Mouse (Mus musculus) heart, adult 2 months (tissue): ENCODE data around the gene Dctpp1. TPM values are rescaled to one million over a fixed set of nuclear protein-coding genes. Genes with fewer than 3 reads are reported as not detected.

Experiments used
- DNase-seq, 2 experiments: peaks; one replicate each; pipeline ENCODE4 v3.0.0; 2021
- H3K27ac ChIP-seq: fragments of 200-600 bp; 2 replicates; pipeline ENCODE4 v1.8.1; 2022
- H3K27me3 ChIP-seq: fragments of 200-500 bp; 2 replicates; pipeline ENCODE4 v1.6.1; 2012; ENCODE audit warnings: mild to moderate bottlenecking, low read length, inconsistent platforms, mixed read lengths; ENCODE audit not compliant: control insufficient read depth, insufficient read depth
- H3K36me3 ChIP-seq: fragments of 200-500 bp; 2 replicates; pipeline ENCODE4 v1.6.1; 2012; ENCODE audit warnings: low read length, inconsistent platforms; ENCODE audit not compliant: control insufficient read depth, insufficient read depth
- H3K4me1 ChIP-seq: fragments of 200-500 bp; 2 replicates; pipeline ENCODE4 v1.6.1; 2011; ENCODE audit warnings: low read length; ENCODE audit not compliant: control insufficient read depth, insufficient read depth
- H3K4me3 ChIP-seq: fragments of 200-600 bp; 2 replicates; pipeline ENCODE4 v1.8.1; 2022
- H3K79me2 ChIP-seq: fragments of 200-500 bp; replicated peaks from 2 replicates; pipeline ENCODE4 v1.6.1; 2012; ENCODE audit warnings: mild to moderate bottlenecking, inconsistent platforms, low read length, moderate library complexity, mixed read lengths; ENCODE audit not compliant: control insufficient read depth, insufficient read depth
- H3K9ac ChIP-seq: fragments of 200-500 bp; 2 replicates; pipeline ENCODE4 v1.6.1; 2012; ENCODE audit warnings: low read depth, mild to moderate bottlenecking, control low read depth, inconsistent platforms, low read length, mixed read lengths
- CTCF ChIP-seq: fragments of 200-600 bp; IDR thresholded peaks from 2 replicates; pipeline ENCODE4 v1.8.1; 2022; ENCODE audit warnings: antibody characterized with exemption, mild to moderate bottlenecking, moderate library complexity
- EP300 ChIP-seq: fragments of 200-500 bp; IDR thresholded peaks from 2 replicates; pipeline ENCODE4 v1.6.1; 2011; ENCODE audit warnings: low read depth, low read length, control low read depth; ENCODE audit not compliant: insufficient read depth
- POLR2A ChIP-seq: fragments of 200-500 bp; IDR thresholded peaks from 2 replicates; pipeline ENCODE4 v1.6.1; 2011; ENCODE audit warnings: mild to moderate bottlenecking, low read depth, low read length, control low read depth; ENCODE audit not compliant: insufficient read depth
- WGBS: fragments of 180-500 bp; shearing (Covaris S2); methylation state at CpG from one replicate; pipeline ENCODE4 v1.1.7; 2018; 5-methylcytosine and 5-hydroxymethylcytosine counted together
- intact Hi-C: fragments of 180-260 bp; cut with DNase I; formaldehyde crosslinking; loops from one replicate; pipeline ENCODE4 v1.15.1; 2025
- long read RNA-seq: library from polyadenylated mRNA; stranded (forward); transcript quantifications from one replicate; pipeline ENCODE4 v2.0.0, GENCODE M21; 2021
- polyA plus RNA-seq: library from polyadenylated mRNA; depleted of rRNA; stranded (reverse); fragments of >200 nt; gene quantifications from 2 replicates; pipeline ENCODE4 v1.2.3, GENCODE M21; 2012; rRNA removed
- total RNA-seq, 2 experiments: library from RNA; stranded (reverse); gene quantifications; 2 replicates each; pipeline ENCODE4 v1.2.3; 2021

Dctpp1 gene
- total RNA-seq (10 to 100 TPM; 38.7 to 44.6 TPM), polyA plus RNA-seq (42.0 and 46.6 TPM in 2 replicates)
- long read RNA-seq, transcript Dctpp1-201 (3 exons, 676 nt), result major isoform, 26 of 26 reads
- long read RNA-seq, partial matches to known transcripts, result 0 of 26 reads
- long read RNA-seq, other reads (novel, unspliced or antisense), result 0 of 26 reads

DNA sequence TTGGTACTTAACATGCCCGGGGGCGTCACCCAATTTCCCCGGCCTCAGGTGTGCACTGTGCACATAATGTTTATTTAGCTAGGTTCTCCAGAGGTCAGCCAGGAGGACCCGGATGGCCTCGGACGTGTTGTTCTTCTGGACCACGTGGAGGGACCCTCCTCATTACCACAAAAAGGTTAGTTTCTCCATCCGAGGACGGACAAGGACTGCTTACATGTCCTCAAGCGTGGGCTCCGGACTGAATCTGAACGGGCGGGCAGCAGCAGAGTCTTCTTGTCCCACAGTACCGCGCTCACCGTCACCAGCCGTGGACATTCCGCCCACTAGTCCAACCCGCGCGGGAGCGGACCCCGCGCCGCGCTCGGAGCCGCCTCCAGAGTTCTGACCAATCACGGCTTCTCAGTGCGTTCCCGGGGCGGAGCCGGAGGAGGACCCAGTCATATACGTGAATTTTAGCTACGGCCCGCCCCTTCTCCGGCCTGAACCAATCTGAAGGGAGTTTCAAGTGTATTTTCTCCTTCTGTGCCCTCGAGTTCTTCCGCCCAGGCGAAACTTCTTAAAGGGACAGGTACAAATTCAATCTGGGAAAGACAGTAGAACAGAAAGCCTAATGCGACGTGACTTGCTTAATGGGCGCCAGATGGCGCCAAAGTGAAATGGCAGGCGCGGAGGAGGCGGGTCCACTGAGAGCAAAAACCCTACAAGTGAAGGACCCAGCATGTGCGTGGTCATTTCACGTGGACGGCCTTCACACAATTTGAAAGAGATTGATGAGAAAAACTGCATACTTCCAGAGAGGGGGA lies at the start of gene Dctpp1:
TSS of gene Dctpp1 (minus strand) at position 401 of the 803 bp plus-strand sequence.
- intact Hi-C loops, result loop anchor here (2.0 to 5.0 kb wide), 2 partner anchors 14 to 47 kb away; partner anchors contain the start of gene Sephs2
- no peaks in the 10 kb centered on the region for H3K36me3 ChIP-seq
- peaks cover 2% of the 10 kb centered on the region for H3K4me1 ChIP-seq
- H3K27me3 ChIP-seq, result no peaks in the 10 kb centered on the region
- H3K9ac ChIP-seq, result peak within 1 kb of the TSS; percentile 66
- WGBS, result under 1% methylated on average over 50 of the region's 50 CpGs
- no peaks in the 10 kb centered on the region for H3K79me2 ChIP-seq
- H3K4me3 ChIP-seq, result peak within 1 kb of the TSS; percentile 81
- peak within 1 kb of the TSS; percentile 59; the same call in 1 of the 2 replicates for H3K27ac ChIP-seq
- TF ChIP-seq CTCF (peak; percentile 89), EP300 (peak; percentile 64; the same call in 1 of the 2 replicates), POLR2A (peak; percentile 80)
- DNase-seq, result peak; percentile 96 to 99

DNA sequence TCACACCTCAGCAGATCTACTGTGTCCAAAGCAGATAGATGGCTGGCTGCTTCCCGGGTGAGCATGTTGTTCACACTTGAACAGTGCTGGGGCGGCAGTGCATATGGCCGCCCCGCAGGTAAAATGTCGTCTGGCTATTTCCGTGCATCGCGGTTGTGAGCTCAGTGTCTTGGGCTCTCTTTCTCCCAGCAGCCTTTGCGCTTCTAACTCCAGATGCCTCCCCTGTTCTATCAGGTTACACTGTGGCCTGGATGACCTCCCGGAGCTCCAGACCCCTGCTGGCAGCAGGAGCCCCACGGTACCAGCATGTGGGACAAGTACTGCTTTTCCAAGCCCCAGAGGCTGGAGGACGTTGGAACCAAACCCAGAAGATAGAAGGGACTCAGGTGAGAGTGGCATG lies 49.4 kb upstream of the Dctpp1 start:
- Histone ChIP-seq H3K27me3 (no peaks in the 10 kb centered on the region), H3K4me1 (no peaks in the 10 kb centered on the region; the same call in 1 of the 2 replicates), H3K79me2 (no peaks in the 10 kb centered on the region), H3K27ac (no peak overlapping the region), H3K36me3 (no peaks in the 10 kb centered on the region), H3K9ac (no peak overlapping the region), H3K4me3 (no peak overlapping the region)
- 63% methylated on average over 12 of the region's 12 CpGs for WGBS
- intact Hi-C loops, result loop anchor here (5.0 kb wide), 1 partner anchor 48 kb away; the partner anchor contains the start of gene Dctpp1
- TF ChIP-seq CTCF (no peak), POLR2A (no peak)
- DNase-seq, result no peak

GRCm38 (mm10) chr7:127308887-127309286 lies 48.4 kb upstream of the Dctpp1 start:
- Histone ChIP-seq H3K27ac (no peak overlapping the region), H3K4me3 (no peak overlapping the region), H3K4me1 (no peaks in the 10 kb centered on the region; the same call in 1 of the 2 replicates), H3K36me3 (no peaks in the 10 kb centered on the region), H3K27me3 (no peaks in the 10 kb centered on the region), H3K9ac (no peak overlapping the region), H3K79me2 (no peaks in the 10 kb centered on the region)
- peak; percentile 84 for TF ChIP-seq CTCF
- no peak for TF ChIP-seq EP300
- intact Hi-C loops, result loop anchor here (5.0 kb wide), 1 partner anchor 47 kb away; the partner anchor contains the start of gene Dctpp1
- 69% methylated on average over 4 of the region's 4 CpGs for WGBS
- no peak for DNase-seq

DNA sequence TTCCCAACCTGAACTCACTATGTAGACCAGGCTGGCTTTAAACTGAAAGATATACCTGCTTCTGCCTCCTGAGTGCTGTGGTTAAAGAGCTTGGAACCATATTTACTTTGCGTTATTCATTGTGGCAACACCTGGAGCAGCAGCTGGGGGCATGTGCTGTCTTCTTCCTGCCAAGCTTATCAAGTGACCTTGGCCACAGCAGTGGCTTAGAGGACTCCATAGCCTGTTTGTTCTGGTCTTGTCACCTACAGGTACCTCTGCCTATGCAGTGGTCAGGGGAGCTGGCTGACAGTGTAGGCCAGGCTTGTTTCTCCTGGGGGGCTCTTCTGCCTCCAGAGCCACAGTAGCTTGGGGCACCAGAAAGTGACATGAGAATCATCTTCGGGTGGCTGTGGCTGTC lies 47.9 kb upstream of the Dctpp1 start:
- no peak for DNase-seq
- WGBS, result 74% methylated on average over 2 of the region's 2 CpGs

DNA sequence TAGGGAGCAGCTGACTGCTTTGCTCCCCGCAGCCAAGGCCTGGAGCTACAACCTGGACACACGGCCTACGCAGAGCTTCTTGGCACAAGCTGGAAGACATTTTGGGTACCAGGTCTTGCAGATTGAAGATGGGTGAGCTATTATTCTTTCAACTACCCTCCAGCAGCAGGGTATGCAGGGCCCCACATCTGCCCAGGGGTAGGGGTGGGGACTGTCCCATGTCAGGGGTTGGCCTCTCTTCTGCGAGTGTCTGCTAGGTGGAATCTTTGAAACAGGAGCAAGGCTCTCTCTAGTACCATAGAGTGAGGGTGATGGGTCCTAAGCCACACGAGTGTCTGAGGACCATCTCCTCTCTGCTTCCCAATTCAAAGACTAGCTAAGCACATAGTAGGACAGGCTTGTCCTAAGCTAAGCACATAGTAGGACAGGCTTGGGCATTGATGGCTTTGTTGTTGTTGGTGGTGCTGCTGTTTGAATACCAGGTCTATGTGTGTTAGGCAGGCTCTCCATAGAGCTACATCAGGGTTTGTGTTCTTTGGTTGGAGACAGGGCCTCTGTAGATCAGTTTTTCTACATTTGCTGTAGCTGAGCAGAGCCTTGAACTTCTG lies 37.2 kb upstream of the Dctpp1 start:
- Histone ChIP-seq H3K36me3 (no peaks in the 10 kb centered on the region), H3K27me3 (no peaks in the 10 kb centered on the region), H3K79me2 (no peaks in the 10 kb centered on the region), H3K9ac (no peak overlapping the region), H3K4me3 (no peak overlapping the region), H3K4me1 (no peaks in the 10 kb centered on the region), H3K27ac (no peak overlapping the region)
- TF ChIP-seq EP300 (no peak), POLR2A (no peak)
- intact Hi-C loops, result no loop called here
- no peak for DNase-seq
- WGBS, result 91% methylated on average over 5 of the region's 5 CpGs

More for the DNA sequence above, 47.9 kb upstream of the Dctpp1 start:
- H3K27me3 ChIP-seq, result no peaks in the 10 kb centered on the region
- intact Hi-C loops, result loop anchor here (5.0 kb wide), 1 partner anchor 46 kb away; the partner anchor contains the start of gene Dctpp1
- H3K9ac ChIP-seq, result no peak overlapping the region
- no peak overlapping the region for H3K27ac ChIP-seq
- no peaks in the 10 kb centered on the region for H3K4me1 ChIP-seq
- H3K79me2 ChIP-seq, result no peaks in the 10 kb centered on the region
- TF ChIP-seq EP300 (no peak), POLR2A (no peak), CTCF (no peak)
- no peaks in the 10 kb centered on the region for H3K36me3 ChIP-seq
- no peak overlapping the region for H3K4me3 ChIP-seq
